Mouse (Mus musculus) liver, embryonic 14.5 days (tissue): Measurements from ENCODE around the gene Gm8857. TPM values are rescaled to one million over a fixed set of nuclear protein-coding genes. Genes with fewer than 3 reads are reported as not detected.
"Not testable (repeated sequence)": the region's sequence is repeated elsewhere in the genome, so short reads cannot be mapped to it uniquely, and the experiment has no call there.

Experiments used
- ATAC-seq: fragments of 200-750 bp; cut with Nextera tagmentation; 2 replicates; pipeline ENCODE4 v1.8.0; 2017; ENCODE audit warnings: moderate number of reproducible peaks, mild to moderate bottlenecking, moderate library complexity; ENCODE audit not compliant: insufficient read depth
- DNase-seq, 3 experiments: peaks; one replicate each; pipeline ENCODE4 v3.0.0-alpha.2; 2012 to 2013; ENCODE audit warnings: low read depth in 3 of 3, low spot score in 3 of 3
- H3K27ac ChIP-seq: fragments of 300-500 bp; sonication (generic); 2 replicates; pipeline ENCODE4 v1.5.1; 2014; ENCODE audit warnings: moderate library complexity, mild to moderate bottlenecking, control low read depth, inconsistent platforms
- H3K27me3 ChIP-seq: fragments of 300-500 bp; sonication (generic); 2 replicates; pipeline ENCODE4 v1.6.1; 2014; ENCODE audit warnings: mild to moderate bottlenecking, low read length, moderate library complexity; ENCODE audit not compliant: control insufficient read depth, insufficient read depth
- H3K36me3 ChIP-seq: fragments of 300-500 bp; sonication (generic); replicated peaks from 2 replicates; pipeline ENCODE4 v1.6.1; 2014; ENCODE audit warnings: low read depth; ENCODE audit not compliant: control insufficient read depth, insufficient read depth
- H3K4me1 ChIP-seq, 2 experiments: fragments of 200-500 bp in 1 of 2; fragments of 300-500 bp in 1 of 2; sonication (generic) in 1 of 2; replicated peaks; 2 replicates each; pipeline ENCODE4 v1.6.1; 2012 to 2014; ENCODE audit warnings: antibody characterized with exemption in 1 of 2, inconsistent platforms in 1 of 2, low read length in 1 of 2; ENCODE audit not compliant: control insufficient read depth in 2 of 2, insufficient read depth in 2 of 2
- H3K4me2 ChIP-seq: fragments of 300-500 bp; sonication (generic); 2 replicates; pipeline ENCODE4 v1.6.1; 2014; ENCODE audit warnings: low read depth, mild to moderate bottlenecking, control low read depth, moderate library complexity
- H3K4me3 ChIP-seq, 2 experiments: fragments of 200-500 bp in 1 of 2; fragments of 300-500 bp in 1 of 2; sonication (generic) in 1 of 2; 2 replicates each; pipeline ENCODE4 v1.5.1; 2012 to 2014; ENCODE audit warnings: low read depth in 2 of 2, low read length in 2 of 2, mild to moderate bottlenecking in 2 of 2, control low read depth in 1 of 2, inconsistent platforms in 1 of 2, moderate library complexity in 1 of 2; ENCODE audit not compliant: insufficient read depth in 1 of 2
- H3K9ac ChIP-seq: fragments of 300-500 bp; sonication (generic); replicated peaks from 2 replicates; pipeline ENCODE4 v1.6.1; 2014; ENCODE audit warnings: mild to moderate bottlenecking, control low read depth, moderate library complexity
- H3K9me3 ChIP-seq: fragments of 300-500 bp; sonication (generic); 2 replicates; pipeline ENCODE4 v1.6.1; 2016; ENCODE audit warnings: low read length, mixed read lengths; ENCODE audit not compliant: control insufficient read depth
- WGBS: fragments of 180-500 bp; shearing (Covaris S2); extraction: QIAGEN DNeasy Blood & Tissue Kit; methylation state at CpG from one replicate; pipeline ENCODE4 v1.1.7; 2014; ENCODE audit not compliant: insufficient replicate concordance; 5-methylcytosine and 5-hydroxymethylcytosine counted together
- polyA plus RNA-seq, 2 experiments: library from polyadenylated mRNA; depleted of rRNA in 1 of 2; stranded (reverse) in 1 of 2; unstranded in 1 of 2; fragments of >200 nt; fragmentation: Nextera tagmentation in 1 of 2; extraction: Ambion mirVana in 1 of 2; gene quantifications; 2 replicates each; pipeline versions ENCODE4 v1.2.1 to v1.2.3; 2012 to 2014

Gm8857 gene
- polyA plus RNA-seq (2012; rRNA removed) (not detected in 2 replicates), polyA plus RNA-seq (2014; fragmentation: Nextera tagmentation; extraction: Ambion mirVana) (not detected in 2 replicates)

- not testable (repeated sequence) for H3K4me1 ChIP-seq, H3K4me3 ChIP-seq, ATAC-seq, H3K27ac ChIP-seq, H3K9me3 ChIP-seq, H3K4me2 ChIP-seq, H3K9ac ChIP-seq, DNase-seq, H3K36me3 ChIP-seq, H3K27me3 ChIP-seq
- 23% methylated on average over 2 of the region's 3 CpGs for whole genome bisulfite sequencing
Measured at GRCm38 (mm10) chr5:10947505-10947904, at the start of gene Gm8857, which contains the start of gene Gm8871. Gm8857 (plus strand) TSS chr5:10947807. Gm8871 (plus strand) TSS chr5:10947805.

- DNase-seq, ATAC-seq, H3K9me3 ChIP-seq, H3K4me2 ChIP-seq, H3K36me3 ChIP-seq, H3K27me3 ChIP-seq, H3K4me1 ChIP-seq, H3K27ac ChIP-seq, H3K4me3 ChIP-seq, H3K9ac ChIP-seq: not testable (repeated sequence)
- 79% methylated on average over 2 of the region's 2 CpGs for WGBS
Measured at GRCm38 (mm10) chr5:10953512-10953911, 5.9 kb downstream of the Gm8857 start.

- 57% methylated on average over 4 of the region's 8 CpGs for WGBS
- H3K4me2 ChIP-seq, DNase-seq, H3K4me1 ChIP-seq, H3K27ac ChIP-seq, H3K9ac ChIP-seq, H3K9me3 ChIP-seq, H3K4me3 ChIP-seq, H3K36me3 ChIP-seq, ATAC-seq, H3K27me3 ChIP-seq: not testable (repeated sequence)
Measured at GRCm38 (mm10) chr5:10958057-10958456, 10.4 kb downstream of the Gm8857 start.

Other genes starting within 250 kb of the Gm8857 start
- not detected in 2 replicates for gene Gm8871, start within 50 bp of the Gm8857 start, polyA plus RNA-seq (2012; rRNA removed)
- gene Gm8871, start within 50 bp of the Gm8857 start, polyA plus RNA-seq (2014; fragmentation: Nextera tagmentation; extraction: Ambion mirVana), result not detected in 2 replicates
- gene Gm8879, start 179.8 kb downstream of the Gm8857 start, polyA plus RNA-seq (2012; rRNA removed), result not detected in 2 replicates
- not detected in 2 replicates for gene Gm8879, start 179.8 kb downstream of the Gm8857 start, polyA plus RNA-seq (2014; fragmentation: Nextera tagmentation; extraction: Ambion mirVana)
- gene Gm5861, start 235.3 kb downstream of the Gm8857 start, polyA plus RNA-seq (2012; rRNA removed), result not detected in 2 replicates
- not detected in 2 replicates for gene Gm5861, start 235.3 kb downstream of the Gm8857 start, polyA plus RNA-seq (2014; fragmentation: Nextera tagmentation; extraction: Ambion mirVana)